Mouse (Mus musculus): Measurements from ENCODE around the gene Nop53.

The Nop53 gene

DNA sequence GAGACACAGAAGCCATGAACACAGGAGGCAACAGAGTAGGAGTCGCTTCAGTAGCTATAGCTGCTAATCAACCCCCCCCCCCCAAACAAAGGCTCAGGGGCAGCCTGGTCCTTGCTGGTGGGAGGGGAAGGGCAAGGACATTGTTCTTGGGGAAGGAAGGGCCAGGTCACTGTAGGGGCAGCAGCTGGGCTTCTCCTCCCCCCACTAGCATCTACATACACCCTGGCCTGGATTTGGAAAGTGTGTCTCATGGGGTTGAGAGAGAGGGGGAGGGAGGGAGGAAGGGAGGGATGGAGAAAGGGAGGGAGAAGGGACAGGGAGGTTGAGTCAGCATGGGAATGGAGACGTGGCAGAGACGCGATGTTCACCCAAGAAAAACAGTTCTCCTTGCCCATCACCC lies 14.8 kb upstream of the Nop53 start:
- DNase-seq (ENCODE audit: low read depth, low spot score): no peak

DNA sequence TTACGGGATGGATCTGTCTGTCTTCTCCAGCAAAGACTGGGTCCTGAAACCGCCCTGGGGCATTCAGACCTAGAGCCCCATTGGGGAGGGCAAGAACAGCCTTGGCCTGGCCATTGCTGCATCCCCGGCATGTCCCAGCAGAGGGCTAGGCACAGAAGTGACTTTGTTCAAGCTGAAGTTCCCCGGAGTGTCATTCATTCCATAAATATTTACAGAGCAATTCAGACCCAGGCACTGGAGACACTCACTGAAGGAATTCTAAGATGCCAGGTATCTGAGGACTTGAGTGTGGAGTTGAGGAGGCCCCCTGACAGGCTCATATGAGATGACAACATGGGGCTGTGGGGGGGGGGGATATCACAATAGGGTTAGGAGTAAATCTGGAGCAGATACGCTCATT lies 10.3 kb upstream of the Nop53 start:
- no peak for DNase-seq (ENCODE audit: low read depth, low spot score)

DNA sequence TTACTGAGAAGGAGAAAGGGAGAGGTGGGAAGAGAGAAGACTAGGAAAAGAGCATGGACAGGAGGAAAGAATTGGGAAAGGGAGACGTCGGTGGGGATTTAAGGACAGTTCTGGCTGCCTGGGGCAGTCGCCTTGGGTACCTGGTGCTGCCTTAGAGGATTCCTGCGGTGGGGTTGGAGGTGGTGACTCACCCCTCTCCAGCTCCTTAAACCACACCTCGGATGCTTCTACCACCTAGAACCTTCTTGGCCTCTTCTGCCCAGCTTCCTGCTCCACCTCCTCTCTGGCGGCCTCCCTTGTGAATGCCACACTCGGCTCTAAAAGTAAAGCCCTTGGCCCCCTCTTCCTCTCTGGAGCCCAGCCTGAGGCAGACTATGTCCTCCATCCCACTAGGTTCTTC lies 9.6 kb upstream of the Nop53 start:
- DNase-seq (ENCODE audit: low read depth, low spot score): no peak

DNA sequence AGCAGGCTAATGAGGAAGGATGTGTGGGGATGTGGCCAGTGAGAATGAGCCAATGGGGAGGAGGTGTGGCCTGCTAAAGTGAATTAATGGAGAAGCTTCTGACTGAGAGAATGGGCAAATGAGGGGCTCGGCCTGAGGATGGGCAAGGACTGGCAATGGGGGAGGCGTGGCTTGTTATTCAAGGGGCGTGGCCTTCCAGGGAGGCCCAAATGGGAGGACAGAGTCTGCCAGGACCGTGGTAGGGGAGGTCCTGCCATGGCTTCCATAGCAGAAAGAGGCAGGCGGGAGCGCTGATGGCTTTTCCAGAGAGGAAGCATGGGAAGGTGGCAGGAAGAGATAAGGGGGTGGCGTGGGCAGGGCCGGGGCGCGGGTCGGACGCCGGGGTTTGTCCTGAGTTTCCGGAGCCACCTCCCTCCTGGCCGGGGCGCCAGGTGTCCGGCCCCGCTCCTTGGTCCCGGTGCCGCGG lies 9.1 kb upstream of the Nop53 start:
- DNase-seq (ENCODE audit: low read depth, low spot score): peak; percentile 74

DNA sequence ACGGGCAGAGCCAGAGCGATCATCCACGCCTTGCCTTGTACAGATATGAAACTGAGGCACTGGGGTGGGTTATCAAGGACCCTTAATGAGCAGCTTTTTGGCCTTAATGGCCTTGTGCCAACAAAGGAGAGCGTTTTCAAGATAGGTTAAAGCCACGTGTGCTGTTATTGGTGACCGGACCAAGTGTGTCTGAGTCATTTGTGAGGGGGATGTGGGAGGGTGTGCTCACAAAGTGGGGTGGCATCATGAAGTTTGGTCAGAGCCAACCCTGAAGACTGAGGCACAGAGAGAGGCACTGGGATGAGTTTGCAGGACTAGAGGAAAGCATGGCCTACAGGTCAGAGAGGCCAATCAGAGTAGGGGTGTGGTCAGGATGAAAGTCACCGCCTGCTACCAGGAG lies 8.6 kb upstream of the Nop53 start:
- no peak for DNase-seq (ENCODE audit: low read depth, low spot score)

DNA sequence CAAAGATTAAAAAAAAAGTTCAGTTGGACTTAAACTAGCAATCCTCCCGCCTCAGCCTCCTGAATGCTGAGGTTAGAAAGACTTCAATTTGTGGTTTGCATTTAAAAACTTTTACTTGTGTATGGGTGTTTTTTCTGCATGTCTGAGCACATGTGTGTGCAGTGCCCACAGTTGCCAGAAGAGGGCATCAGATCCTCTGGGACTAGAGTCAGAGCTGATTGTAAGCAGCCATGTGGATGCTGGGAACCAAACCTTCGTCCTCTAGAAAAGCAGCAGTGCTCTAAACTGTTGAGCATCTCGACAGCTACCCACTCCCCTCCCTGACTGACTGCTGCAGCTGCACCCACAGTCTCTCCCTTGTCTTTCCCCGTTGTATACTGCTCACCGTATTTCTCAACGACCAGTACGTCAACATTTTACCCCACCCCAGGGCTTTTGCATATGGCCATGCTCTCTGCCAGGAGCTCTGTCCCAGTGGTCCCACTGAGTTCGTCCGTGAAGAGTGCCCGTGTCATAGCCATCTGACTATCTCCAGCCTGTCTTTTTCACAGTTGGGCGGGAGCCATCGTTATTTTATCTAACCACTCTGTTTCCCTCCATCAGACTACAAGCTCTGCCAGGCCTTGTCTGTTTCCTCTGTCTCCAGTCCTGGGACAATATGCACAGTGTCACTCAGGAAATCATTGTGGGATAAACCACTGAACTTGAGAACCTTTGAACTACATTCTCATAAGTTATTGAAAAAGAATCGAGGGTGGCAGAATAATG lies 7.6 kb upstream of the Nop53 start:
- peak; percentile 88 for DNase-seq (ENCODE audit: low read depth, low spot score)

DNA sequence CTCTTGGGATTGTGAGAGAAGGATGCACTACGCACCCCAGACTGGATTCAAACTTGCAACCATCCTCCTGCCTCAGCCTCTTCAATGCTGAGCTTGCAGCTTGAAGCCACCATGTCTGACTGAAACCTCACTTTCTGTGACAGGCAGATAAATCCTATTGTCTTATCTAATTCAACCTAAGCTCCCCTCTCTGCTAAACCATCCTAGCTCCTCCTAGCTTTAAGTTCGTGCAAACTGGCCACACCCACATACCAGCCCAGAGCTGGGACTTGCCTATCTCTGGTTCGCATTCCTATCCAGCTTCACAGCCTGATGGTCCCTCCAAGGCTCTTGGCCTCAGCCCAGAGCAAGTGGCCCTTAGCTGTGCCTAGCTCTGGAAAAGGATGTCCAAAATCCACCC lies 6.5 kb upstream of the Nop53 start:
- no peak for DNase-seq (ENCODE audit: low read depth, low spot score)

DNA sequence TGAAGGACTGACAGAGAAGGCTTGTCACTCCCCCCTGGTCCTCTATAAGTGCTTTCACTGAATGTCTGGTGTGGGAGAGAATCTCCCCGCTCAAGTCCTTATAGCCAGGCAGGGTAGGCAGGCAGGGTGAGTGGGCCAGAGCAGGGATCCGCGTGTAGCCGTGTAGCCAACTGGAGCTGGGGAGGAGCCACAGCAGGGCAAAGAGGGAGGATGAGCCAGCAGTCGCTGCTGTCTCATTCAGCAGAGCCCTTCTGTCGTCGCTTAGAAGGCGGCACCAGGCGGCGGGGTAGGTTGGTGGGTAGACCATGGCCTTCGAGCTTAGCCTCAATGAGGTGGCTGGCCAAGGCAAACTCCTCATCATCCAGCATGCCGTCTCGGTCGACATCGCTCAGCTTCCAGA lies 4.1 kb upstream of the Nop53 start:
- DNase-seq (ENCODE audit: low read depth, low spot score): no peak

DNA sequence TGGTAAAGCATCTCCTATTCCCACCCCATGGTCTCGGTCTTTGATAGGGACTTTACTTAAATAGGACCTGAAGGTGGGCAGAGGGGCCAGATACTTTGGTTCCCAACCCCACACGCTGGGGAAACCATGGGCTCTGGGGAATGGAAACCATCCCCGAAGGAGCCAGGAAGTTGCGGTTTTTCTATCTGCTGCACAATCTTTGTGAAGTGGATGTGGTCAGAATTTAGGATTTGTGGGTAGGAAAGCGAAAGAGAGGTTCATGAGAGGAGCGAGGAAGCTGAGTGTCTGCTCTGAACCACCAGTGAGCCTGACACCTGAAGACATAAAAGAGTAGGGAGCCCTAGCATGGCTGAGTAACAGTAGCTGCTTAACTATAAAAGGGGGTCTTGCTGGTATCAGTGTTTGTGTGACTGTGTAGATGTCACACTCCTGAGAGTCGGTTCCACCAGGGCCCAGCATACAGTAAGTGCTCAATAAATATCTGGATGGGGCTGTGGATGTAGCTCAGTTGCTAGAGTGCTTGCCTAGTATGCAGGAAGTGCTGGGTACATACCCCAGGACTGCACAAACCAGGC lies 3.4 kb upstream of the Nop53 start:
- DNase-seq (ENCODE audit: low read depth, low spot score): no peak

DNA sequence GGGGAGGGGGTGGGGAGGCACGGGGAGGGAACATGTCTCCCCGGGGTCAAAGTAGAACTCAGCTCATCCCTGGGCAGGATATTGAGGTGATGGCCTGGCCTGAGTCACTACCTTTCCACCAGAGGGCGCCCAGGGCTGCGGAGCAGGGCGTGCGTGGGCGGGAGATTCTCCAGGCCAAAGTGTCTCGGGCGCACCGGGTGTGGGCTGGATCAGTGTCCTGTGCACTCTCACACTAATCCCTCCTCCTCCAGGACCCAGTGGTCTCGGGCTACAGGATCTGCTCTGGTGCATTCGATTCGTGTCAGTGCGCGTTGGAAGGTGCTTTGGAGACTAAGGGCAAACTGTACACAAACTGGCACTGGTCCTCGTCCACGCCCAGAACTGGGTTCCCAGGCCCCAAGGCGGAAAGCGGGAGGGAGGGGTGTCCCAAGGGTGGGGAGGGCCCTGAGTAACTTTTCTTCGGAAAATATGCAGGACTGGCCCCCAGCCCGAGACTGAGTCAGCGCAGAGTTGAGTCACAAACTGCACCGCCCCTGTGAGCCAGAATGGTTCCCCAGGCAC lies 2.6 kb upstream of the Nop53 start:
- peak; percentile 93 for DNase-seq (ENCODE audit: low read depth, low spot score)

DNA sequence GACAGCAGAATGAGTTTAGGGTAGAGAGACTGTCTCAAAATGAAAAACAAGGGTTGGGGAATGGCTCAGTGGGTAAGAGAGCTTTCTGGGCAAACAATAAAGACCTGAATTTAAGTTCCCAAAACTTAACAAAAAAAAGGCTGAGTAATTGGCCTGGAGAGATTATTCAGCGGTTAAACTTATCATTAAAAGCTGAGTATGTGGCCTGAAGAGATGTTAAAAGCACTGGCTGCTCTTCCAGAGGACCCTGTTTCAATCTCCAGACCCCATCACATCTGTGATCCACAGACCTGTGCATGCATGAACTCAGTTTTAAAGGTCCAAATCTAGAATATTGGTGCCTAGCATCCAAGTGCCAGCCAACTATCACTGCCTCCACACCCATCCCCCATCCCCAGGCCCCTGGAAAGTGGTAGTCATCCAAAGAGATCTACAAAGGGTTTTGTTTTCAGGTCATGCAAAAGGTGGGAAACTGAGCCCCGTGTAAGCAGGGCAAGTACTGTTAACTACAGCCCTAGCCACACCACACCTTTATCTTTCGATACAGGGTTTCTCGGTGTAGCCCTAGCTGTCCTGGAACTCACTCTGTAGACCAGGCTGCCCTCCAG lies 1.9 kb upstream of the Nop53 start:
- DNase-seq (ENCODE audit: low read depth, low spot score): no peak

DNA sequence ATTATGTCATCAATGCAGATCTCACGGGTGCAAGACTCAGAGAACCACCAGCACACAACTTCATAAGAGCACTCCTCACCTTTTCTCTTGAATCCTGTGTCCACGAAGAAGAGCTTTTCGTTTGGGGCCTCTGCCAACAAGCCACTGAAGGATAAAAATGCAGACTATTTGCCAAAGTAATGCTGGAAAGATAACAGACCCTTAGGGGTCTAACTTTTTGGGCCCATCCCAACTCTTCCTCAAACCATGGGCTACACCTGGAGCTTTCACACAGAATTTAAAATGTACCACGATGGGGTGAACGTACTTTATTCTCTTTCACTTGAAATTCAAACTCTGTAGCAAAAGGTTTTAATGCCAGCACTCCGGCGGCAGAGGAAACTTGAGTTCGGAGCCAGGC lies 663 bp downstream of the Nop53 start:
- DNase-seq (ENCODE audit: low read depth, low spot score): no peak

DNA sequence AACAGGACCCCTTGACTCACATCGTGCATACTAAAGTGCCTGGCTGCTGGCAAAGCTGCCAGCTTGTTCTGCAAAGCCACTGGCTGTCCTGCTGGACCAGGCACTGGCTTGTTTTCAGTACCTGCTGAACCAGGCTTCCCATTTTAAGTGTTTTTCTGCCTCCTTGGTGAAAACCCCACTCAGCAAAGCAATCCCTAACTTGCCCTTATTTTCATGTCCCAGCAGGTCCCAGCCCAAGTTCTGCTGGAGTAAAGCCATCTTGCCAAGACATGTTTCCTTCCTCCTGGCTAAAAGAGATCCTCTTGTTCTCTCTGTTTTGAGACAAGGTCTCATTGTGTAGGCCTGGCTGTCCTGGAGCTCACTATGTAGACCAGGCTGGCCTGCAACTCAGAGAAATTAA lies 1.6 kb downstream of the Nop53 start:
- no peak for DNase-seq (ENCODE audit: low read depth, low spot score)

DNA sequence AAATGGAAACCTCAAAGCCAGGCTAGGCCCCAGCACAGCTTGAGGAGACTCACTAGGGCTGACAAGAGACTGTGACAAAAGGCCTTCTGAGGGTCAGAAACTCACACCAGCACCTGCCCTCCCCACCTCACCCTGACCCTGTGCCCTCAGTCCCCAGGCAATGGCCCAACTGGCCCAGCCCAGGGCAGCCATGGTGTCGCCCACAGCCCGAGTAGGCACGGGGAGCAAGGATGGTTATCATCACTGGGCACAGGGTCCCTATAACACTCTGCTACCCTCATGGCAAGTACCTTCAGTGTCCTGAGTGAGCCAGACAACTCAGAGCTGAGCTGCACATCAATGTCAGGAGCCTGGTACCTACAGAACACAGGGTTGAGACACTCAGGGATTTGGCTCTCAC lies 7.3 kb downstream of the Nop53 start:
- no peak for DNase-seq (ENCODE audit: low read depth, low spot score)

DNA sequence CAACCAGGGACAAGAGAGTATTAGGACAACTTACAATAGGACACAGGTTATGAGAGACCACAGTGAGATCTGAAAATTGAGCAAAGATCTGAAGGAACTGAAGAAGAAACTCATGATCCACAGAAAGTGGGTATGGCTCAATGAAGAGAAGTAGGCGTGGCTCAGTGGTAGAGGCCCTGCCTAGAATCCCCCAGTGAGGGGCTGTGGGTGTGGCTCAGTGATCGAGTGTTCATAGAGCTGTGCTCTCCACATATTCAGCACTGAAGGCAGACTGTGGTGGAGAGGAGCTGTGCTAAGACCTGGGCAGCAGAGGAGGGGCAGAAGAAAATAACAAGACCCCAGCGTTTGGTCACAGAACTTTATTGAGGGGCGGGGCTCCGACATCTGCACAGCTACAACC lies 8.4 kb downstream of the Nop53 start:
- DNase-seq (ENCODE audit: low read depth, low spot score): peak; percentile 45

DNA sequence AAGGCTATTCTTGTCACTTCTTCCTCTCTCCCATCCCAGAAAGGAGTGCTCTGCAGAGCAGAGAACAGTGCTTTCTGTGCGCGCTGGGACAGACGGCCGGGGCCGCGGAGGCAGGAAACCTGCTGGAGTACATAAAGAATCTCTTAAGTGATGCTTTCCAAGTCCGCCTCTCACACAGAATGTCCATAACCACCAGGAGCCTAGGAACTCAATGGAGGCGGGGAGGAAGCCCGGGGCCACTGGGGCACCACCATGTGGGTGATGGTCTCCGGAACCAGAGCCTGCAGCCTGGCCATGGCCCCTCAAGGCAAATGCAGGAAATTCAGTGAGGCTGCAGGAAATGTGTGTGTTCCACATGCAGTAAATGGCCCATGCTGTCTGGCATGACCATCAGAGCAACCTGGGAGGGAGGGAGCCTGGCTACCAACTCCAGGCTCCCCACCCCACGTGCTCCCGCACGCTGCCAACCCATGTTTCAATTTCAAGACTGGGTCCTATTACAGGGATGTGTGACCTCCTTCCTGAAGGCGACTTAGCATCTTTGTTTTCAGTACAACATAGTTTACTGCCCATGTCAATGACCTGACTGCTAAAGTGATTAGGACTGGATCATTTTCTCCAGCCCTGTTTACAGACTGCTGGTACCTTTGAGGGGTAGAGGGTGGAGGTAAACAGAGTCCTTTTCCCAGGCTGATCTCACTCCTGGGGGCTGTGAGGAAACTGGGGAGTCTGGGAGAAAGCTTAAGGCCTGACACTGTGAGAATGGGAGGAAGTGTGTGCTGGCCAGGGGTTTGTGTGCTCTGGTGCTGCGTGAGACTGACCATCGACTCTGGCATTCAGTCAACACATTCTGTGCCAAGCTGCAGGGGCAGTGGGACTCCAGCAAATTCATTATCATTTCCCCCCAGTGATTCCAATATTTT lies 12.2 kb downstream of the Nop53 start:
- DNase-seq (ENCODE audit: low read depth, low spot score): no peak

DNA sequence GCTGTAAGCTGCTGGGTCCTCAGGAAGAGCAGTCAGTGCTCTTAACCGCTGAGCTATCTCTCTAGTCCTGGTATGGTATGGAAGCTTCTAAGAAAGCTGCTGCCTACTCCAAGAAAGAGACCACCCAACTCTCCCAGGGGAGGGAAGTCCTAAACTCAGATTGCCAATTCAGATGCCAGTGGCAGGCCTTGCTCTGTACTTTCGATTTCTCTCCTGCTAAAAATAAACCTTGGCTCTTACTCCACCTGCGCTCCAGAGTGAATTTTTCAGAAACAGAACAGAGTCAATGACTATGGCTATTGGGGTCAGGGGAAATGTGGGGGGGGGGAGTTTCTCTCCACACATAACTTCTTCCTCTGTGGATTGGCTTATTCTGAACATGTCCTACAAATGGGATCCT lies 14.2 kb downstream of the Nop53 start:
- DNase-seq (ENCODE audit: low read depth, low spot score): no peak

DNA sequence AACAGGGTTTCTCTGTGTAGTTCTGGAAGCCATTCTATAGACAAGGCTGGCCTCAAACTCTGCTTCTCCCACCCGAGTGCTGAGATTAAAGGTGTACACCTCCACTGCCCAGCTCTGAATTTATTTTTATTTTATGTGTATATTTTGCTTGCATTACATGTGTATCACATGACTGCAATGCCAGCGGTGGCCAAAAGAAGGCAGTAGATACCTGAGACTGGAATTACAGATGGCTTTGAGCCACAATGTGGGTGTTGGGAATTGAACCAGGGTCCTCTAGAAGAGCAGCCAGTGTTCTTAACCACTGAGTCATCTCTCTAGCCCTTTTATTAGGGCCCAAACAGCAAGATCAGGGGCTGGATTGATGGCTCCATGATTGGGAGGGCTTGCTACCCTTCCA lies 15.3 kb downstream of the Nop53 start:
- DNase-seq (ENCODE audit: low read depth, low spot score): peak; percentile 76

DNA sequence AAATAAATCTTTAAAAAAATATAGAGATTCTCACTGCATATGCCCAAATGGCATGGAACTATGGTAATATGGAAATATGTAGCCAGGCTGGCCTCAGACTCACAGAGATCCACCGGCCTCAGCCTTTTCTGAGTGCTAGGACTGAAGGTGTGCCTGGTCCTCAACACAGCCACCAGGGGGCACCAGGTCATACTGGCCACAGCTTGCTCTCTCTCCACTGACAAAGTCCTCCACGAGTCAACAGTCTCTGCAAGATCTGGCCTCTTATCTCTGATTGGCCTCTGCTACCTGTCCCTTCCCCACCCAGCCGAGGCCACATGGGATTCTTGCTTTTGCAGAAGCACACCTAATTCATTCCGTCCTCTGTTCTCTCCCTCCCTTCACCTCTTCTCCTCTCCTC lies 16.0 kb downstream of the Nop53 start:
- peak; percentile 86 for DNase-seq (ENCODE audit: low read depth, low spot score)

DNA sequence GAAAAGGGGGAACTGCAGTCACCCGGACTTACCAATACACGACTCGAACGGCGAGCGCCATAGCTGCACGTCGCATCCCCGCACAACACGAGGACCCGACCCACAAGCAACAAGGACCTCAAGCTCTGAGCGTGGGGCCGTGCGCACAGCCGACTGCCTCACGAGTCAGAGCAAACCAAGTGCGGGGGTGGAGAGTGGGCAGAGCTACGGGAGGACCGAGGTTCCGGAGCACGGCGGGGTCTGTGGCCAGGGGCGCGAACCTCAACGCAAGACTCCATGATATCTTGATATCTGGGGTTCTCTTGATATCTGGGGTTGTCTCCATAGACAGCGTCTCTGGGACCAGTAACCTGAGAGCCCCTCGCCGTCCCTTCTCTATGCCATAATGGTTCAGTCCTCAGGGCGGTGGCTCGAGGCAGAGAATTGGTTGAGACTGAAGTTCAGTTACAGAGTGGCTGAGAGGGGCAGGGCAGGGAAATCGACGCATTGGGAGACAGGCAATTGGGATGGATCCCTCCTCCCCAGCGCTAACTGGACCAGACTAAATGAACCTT lies 23.6 kb downstream of the Nop53 start, which contains the start of gene Selenow:
Gene Selenow, minus strand, starts transcription at position 183 of the 554 bp plus-strand sequence.
- peak; percentile 93 for DNase-seq (ENCODE audit: low read depth, low spot score)

DNA sequence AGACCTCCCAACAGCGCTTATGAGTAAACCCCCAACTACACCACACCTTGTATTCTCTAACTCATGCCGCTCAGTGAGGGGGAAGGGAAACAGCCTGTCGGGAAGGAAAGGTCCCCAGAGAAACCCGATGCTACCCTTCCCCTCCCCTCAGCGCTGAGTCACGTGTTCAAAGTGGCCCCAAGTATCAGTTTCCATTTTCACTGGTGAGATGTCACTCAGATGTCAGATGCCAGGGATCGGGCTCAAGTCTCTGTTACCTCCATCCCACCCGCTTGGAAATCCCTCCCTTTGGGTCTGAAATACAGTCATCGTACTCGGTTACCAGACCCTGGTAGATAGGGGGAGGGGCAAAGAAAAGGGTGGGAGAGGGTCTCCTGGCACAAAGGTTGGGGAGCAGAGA lies 24.1 kb downstream of the Nop53 start:
- peak; percentile 78 for DNase-seq (ENCODE audit: low read depth, low spot score)
